23 mouse cellular contexts compared by ENCODE assay signal in the genomic region with DNA sequence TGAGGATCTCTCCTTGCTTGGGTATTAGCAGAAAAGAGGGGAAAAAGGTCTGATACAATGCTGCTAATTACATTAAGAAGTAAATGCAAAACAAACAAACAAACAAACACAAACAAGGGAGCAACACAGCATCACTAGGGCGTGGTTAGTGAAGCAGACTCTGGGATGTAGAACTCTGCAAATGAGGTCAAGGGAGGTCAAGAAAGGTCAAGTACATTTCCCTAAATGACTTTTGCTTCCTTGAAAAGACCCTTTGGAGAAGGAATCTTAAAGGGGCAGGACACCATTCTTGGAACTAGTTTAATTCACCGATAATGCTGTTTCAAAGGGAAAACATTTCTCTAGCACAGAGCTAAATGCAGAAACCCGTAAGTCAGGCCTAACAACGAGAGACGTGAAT.
"Had no signal": no experiment of that assay in that cellular context is flagged by ENCODE, and none has a peak within 500 bp of the region (broad histone marks: within the 10 kb centered on the region; RNA-seq: fewer than 3 reads in every experiment).

No protein-coding gene starts in this region.

- DNase-seq: gastrocnemius, adult 2 months; gastrocnemius, postnatal 10 days; gastrocnemius, postnatal 25 days; heart, adult 18-20 months; heart, postnatal 10 days; heart, postnatal 4 days; kidney, adult 18-20 months; left cerebral cortex, postnatal 4 days had no signal

- H3K4me2 ChIP-seq: heart, embryonic 12.5 days; hindbrain, embryonic 12.5 days; hindbrain, embryonic 14.5 days; intestine, embryonic 15.5 days; limb, embryonic 13.5 days; limb, embryonic 15.5 days; liver, embryonic 12.5 days had no signal

- H3K4me3 ChIP-seq: gastrocnemius, adult 2 months; heart, embryonic 10.5 days; heart, embryonic 12.5 days; hindbrain, embryonic 10.5 days; hindbrain, embryonic 12.5 days; intestine, embryonic 15.5 days; layer of hippocampus, adult 2 months; left cerebral cortex, adult 2 months; limb, embryonic 13.5 days; limb, embryonic 15.5 days; liver, embryonic 12.5 days had no signal

- H3K4me1 ChIP-seq: heart, embryonic 10.5 days; heart, embryonic 12.5 days; intestine, embryonic 15.5 days; limb, embryonic 15.5 days; liver, embryonic 12.5 days had no signal

- H3K36me3 ChIP-seq: heart, embryonic 10.5 days; heart, embryonic 12.5 days; hindbrain, embryonic 10.5 days; hindbrain, embryonic 12.5 days; intestine, embryonic 15.5 days; limb, embryonic 13.5 days; limb, embryonic 15.5 days; liver, embryonic 12.5 days had no signal

- H3K9me3 ChIP-seq: heart, embryonic 10.5 days; heart, embryonic 12.5 days; hindbrain, embryonic 10.5 days; hindbrain, embryonic 12.5 days; intestine, embryonic 15.5 days; limb, embryonic 13.5 days; limb, embryonic 15.5 days; liver, embryonic 12.5 days had no signal

- H3K27me3 ChIP-seq: heart, embryonic 12.5 days; hindbrain, embryonic 12.5 days; intestine, embryonic 15.5 days; limb, embryonic 13.5 days; liver, embryonic 12.5 days had no signal

- H3K27ac ChIP-seq: gastrocnemius, adult 2 months; heart, embryonic 10.5 days; hindbrain, embryonic 10.5 days; hindbrain, embryonic 12.5 days; hindbrain, embryonic 14.5 days; intestine, embryonic 15.5 days; layer of hippocampus, adult 2 months; left cerebral cortex, adult 2 months; limb, embryonic 13.5 days; limb, embryonic 15.5 days; liver, embryonic 12.5 days; liver, embryonic 14.5 days had no signal

- ATAC-seq: hindbrain, embryonic 16.5 days; inflammation-experienced regulatory T-cells, adult 6 months; intestine, embryonic 15.5 days; intestine, postnatal 0 days; liver, embryonic 12.5 days had no signal

- H3K9ac ChIP-seq: heart, embryonic 12.5 days; hindbrain, embryonic 12.5 days; hindbrain, embryonic 14.5 days; intestine, embryonic 15.5 days; limb, embryonic 13.5 days; limb, embryonic 15.5 days; liver, embryonic 12.5 days; liver, embryonic 14.5 days had no signal
